Mouse (Mus musculus): ENCODE measurements around the gene Srebf2. TPM values are rescaled to one million over a fixed set of nuclear protein-coding genes. Genes with fewer than 3 reads are reported as not detected.
A peak's percentile ranks its signal among the peaks of the same experiment; 100 is the strongest.

The Srebf2 gene
- polyA plus RNA-seq, 1 experiment from 2014 or later = 110 TPM

- H3K4me2 ChIP-seq = peak overlapping the region; percentile 28
- H3K9me3 ChIP-seq (replicated peaks) = peaks cover 15% of the 10 kb centered on the region
- peak overlapping the region; percentile 55 for H3K27ac ChIP-seq (ENCODE audit: poor library complexity, severe bottlenecking)
- H3K4me3 ChIP-seq = no peak overlapping the region
- H3K4me1 ChIP-seq (replicated peaks) = peaks cover 60% of the 10 kb centered on the region
- peaks cover 83% of the 10 kb centered on the region for H3K36me3 ChIP-seq
- WGBS = 16% methylated on average over 7 of the region's 7 CpGs
- peaks cover 9% of the 10 kb centered on the region; the same call in 1 of the 2 replicates for H3K27me3 ChIP-seq (replicated peaks)
- no peak overlapping the region for H3K9ac ChIP-seq
- ATAC-seq (ENCODE audit: insufficient number of reproducible peaks, low FRiP score) = peak; percentile 84
These were observed 37.2 kb downstream of the Srebf2 start for GRCm38 (mm10) chr15:82184183-82184582.

- 68% methylated on average over 10 of the region's 10 CpGs for WGBS
- Histone ChIP-seq H3K9ac (no peak overlapping the region), H3K27me3 (replicated peaks) (peaks cover 10% of the 10 kb centered on the region), H3K4me2 (0 out of 2 replicates have a peak overlapping the region, but pooled peaks have one; percentile 28), H3K4me3 (no peak overlapping the region), H3K36me3 (peaks cover 81% of the 10 kb centered on the region), H3K27ac (ENCODE audit: poor library complexity, severe bottlenecking) (peak overlapping the region; percentile 55), H3K4me1 (replicated peaks) (peaks cover 65% of the 10 kb centered on the region), H3K9me3 (replicated peaks) (peaks cover 15% of the 10 kb centered on the region)
- ATAC-seq (ENCODE audit: insufficient number of reproducible peaks, low FRiP score) = no peak
These were observed 37.7 kb downstream of the Srebf2 start for GRCm38 (mm10) chr15:82184656-82185055.

DNA sequence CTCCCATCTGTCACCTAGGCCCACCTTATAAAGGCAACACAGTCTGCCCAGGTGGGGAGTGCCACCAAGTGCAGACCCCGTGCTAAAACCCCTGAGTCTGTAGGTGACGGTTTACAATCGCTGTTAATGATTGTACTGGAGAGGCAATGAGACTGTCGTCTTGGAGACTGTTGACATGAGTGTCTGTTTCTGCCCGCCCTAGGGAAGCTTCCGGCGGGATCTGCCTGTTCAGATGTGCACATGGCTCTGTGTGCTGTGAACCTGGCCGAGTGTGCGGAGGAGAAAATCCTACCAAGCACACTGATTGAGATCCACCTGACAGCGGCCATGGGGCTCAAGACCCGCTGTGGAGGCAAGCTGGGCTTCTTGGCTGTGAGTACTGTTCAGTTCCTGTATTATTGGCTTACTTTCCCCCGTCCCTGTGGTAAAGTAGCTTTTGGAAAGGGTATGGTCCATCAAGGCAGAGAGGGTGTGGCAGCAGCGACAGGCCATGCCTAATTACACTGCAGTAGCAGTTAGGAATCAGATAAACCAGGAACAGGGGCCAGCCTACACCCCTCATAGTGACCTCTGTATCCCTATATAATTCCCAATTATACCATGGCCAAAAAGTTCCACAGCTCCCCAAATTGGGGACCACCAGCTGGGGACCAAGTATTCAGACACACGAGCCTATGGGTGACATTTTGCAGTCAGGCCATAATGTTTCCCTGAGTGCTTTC, 38.2 kb downstream of the Srebf2 start:
- peak overlapping the region; percentile 79; the same call in 1 of the 2 replicates for H3K27ac ChIP-seq (ENCODE audit: poor library complexity, severe bottlenecking)

DNA sequence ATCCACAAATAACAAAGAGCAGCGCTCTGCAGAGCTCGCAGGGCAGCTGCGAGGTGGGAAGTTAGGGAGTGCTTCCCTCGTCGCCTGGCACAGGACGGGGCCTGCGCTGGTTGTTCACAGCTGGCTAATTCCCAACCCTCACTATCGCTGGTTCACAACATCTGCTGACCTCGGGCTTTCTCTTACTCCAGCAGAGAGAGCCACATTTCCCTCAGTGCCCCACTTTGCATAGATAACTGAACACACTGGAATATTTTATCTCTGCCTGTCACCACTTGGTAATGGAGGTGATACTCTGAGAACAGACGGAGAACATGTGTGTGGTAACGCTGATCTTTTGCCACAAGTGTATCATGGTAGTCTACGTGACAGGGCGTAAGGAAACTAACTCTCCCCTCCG, 39.1 kb downstream of the Srebf2 start:
- H3K4me2 ChIP-seq = peak overlapping the region; percentile 8

More for the DNA sequence above, 38.2 kb downstream of the Srebf2 start:
- H3K27me3 ChIP-seq (replicated peaks) = peaks cover 14% of the 10 kb centered on the region
- H3K4me3 ChIP-seq = no peak overlapping the region
- H3K9me3 ChIP-seq (replicated peaks) = peaks cover 11% of the 10 kb centered on the region
- peaks cover 75% of the 10 kb centered on the region for H3K36me3 ChIP-seq
- no peak for ATAC-seq (ENCODE audit: insufficient number of reproducible peaks, low FRiP score)
- no peak overlapping the region for H3K9ac ChIP-seq
- 79% methylated on average over 14 of the region's 14 CpGs for WGBS
- peak overlapping the region; percentile 8; the same call in 1 of the 2 replicates for H3K4me2 ChIP-seq
- H3K4me1 ChIP-seq (replicated peaks) = peaks cover 66% of the 10 kb centered on the region

GRCm38 (mm10) chr15:82186931-82187330, 40.0 kb downstream of the Srebf2 start:
- H3K36me3 ChIP-seq = peaks cover 75% of the 10 kb centered on the region
- WGBS = 61% methylated on average over 5 of the region's 5 CpGs

More for the DNA sequence above, 39.1 kb downstream of the Srebf2 start:
- H3K9me3 ChIP-seq (replicated peaks) = peaks cover 10% of the 10 kb centered on the region
- WGBS = 6% methylated on average over 14 of the region's 14 CpGs
- peaks cover 58% of the 10 kb centered on the region for H3K4me1 ChIP-seq (replicated peaks)
- H3K27ac ChIP-seq (ENCODE audit: poor library complexity, severe bottlenecking) = peak overlapping the region; percentile 79
- no peak overlapping the region for H3K4me3 ChIP-seq
- H3K36me3 ChIP-seq = peaks cover 75% of the 10 kb centered on the region
- peak; percentile 52 for ATAC-seq (ENCODE audit: insufficient number of reproducible peaks, low FRiP score)
- peaks cover 16% of the 10 kb centered on the region for H3K27me3 ChIP-seq (replicated peaks)
- no peak overlapping the region for H3K9ac ChIP-seq

GRCm38 (mm10) chr15:82187401-82187800, 40.4 kb downstream of the Srebf2 start:
- H3K4me2 ChIP-seq = no peak overlapping the region
- no peak for ATAC-seq (ENCODE audit: insufficient number of reproducible peaks, low FRiP score)

More at GRCm38 (mm10) chr15:82186931-82187330, 40.0 kb downstream of the Srebf2 start:
- peak overlapping the region; percentile 79 for H3K27ac ChIP-seq (ENCODE audit: poor library complexity, severe bottlenecking)
- peaks cover 9% of the 10 kb centered on the region for H3K9me3 ChIP-seq (replicated peaks)
- H3K4me2 ChIP-seq = peak overlapping the region; percentile 8; the same call in 1 of the 2 replicates
- no peak overlapping the region for H3K9ac ChIP-seq
- no peak overlapping the region for H3K4me3 ChIP-seq
- peaks cover 54% of the 10 kb centered on the region for H3K4me1 ChIP-seq (replicated peaks)
- ATAC-seq (ENCODE audit: insufficient number of reproducible peaks, low FRiP score) = no peak
- peaks cover 21% of the 10 kb centered on the region for H3K27me3 ChIP-seq (replicated peaks)

DNA sequence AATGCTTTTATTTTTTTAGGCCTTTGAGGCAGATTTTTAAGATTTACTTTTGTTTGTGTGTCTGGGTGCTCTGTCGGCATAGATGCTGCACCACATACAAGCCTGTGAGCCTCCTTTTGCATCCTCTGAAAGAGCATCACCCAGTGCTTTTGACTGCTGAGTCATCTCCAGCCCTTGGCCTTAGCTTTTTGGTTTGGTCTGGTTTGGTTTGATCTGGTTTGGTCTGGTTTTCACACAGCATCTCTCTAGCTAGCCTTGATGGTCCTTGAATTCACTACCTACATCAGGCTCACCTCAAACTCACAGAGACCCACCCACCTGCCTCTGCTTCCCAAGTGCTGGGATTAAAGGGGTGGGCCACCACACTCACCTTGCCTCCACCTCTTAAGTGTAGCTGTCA, 40.9 kb downstream of the Srebf2 start:
- Histone ChIP-seq H3K9me3 (replicated peaks) (0 out of 2 replicates have a peak, but pooled peaks cover 3% of the 10 kb centered on the region), H3K9ac (no peak overlapping the region), H3K27me3 (replicated peaks) (peaks cover 22% of the 10 kb centered on the region), H3K4me1 (replicated peaks) (peaks cover 62% of the 10 kb centered on the region), H3K36me3 (peaks cover 75% of the 10 kb centered on the region), H3K4me2 (no peak overlapping the region), H3K27ac (ENCODE audit: poor library complexity, severe bottlenecking) (no peak overlapping the region), H3K4me3 (no peak overlapping the region)
- ATAC-seq (ENCODE audit: insufficient number of reproducible peaks, low FRiP score) = no peak
- 96% methylated on average over 1 of the region's 1 CpGs for WGBS

More at GRCm38 (mm10) chr15:82187401-82187800, 40.4 kb downstream of the Srebf2 start:
- H3K9ac ChIP-seq = no peak overlapping the region
- peaks cover 22% of the 10 kb centered on the region for H3K27me3 ChIP-seq (replicated peaks)
- H3K4me3 ChIP-seq = no peak overlapping the region
- no peak overlapping the region for H3K27ac ChIP-seq (ENCODE audit: poor library complexity, severe bottlenecking)
- 82% methylated on average over 4 of the region's 4 CpGs for WGBS
- peaks cover 4% of the 10 kb centered on the region; the same call in 1 of the 2 replicates for H3K9me3 ChIP-seq (replicated peaks)
- peaks cover 57% of the 10 kb centered on the region for H3K4me1 ChIP-seq (replicated peaks)
- H3K36me3 ChIP-seq = peaks cover 75% of the 10 kb centered on the region

GRCm38 (mm10) chr15:82188481-82189240, 41.7 kb downstream of the Srebf2 start:
- Histone ChIP-seq H3K4me1 (replicated peaks) (peaks cover 59% of the 10 kb centered on the region), H3K4me3 (no peak overlapping the region), H3K9me3 (replicated peaks) (0 out of 2 replicates have a peak, but pooled peaks cover 3% of the 10 kb centered on the region), H3K27me3 (replicated peaks) (peaks cover 19% of the 10 kb centered on the region), H3K4me2 (no peak overlapping the region), H3K36me3 (peaks cover 75% of the 10 kb centered on the region), H3K9ac (no peak overlapping the region), H3K27ac (ENCODE audit: poor library complexity, severe bottlenecking) (no peak overlapping the region)
- WGBS = 95% methylated on average over 10 of the region's 10 CpGs
- no peak for ATAC-seq (ENCODE audit: insufficient number of reproducible peaks, low FRiP score)

- WGBS = 61% methylated on average over 8 of the region's 8 CpGs
- no peak for ATAC-seq (ENCODE audit: insufficient number of reproducible peaks, low FRiP score)
- Histone ChIP-seq H3K27ac (ENCODE audit: poor library complexity, severe bottlenecking) (no peak overlapping the region), H3K9ac (no peak overlapping the region), H3K36me3 (peaks cover 85% of the 10 kb centered on the region), H3K27me3 (replicated peaks) (peaks cover 16% of the 10 kb centered on the region), H3K9me3 (replicated peaks) (no peaks in the 10 kb centered on the region), H3K4me1 (replicated peaks) (peaks cover 22% of the 10 kb centered on the region), H3K4me2 (no peak overlapping the region), H3K4me3 (no peak overlapping the region)
These were observed 45.6 kb downstream of the Srebf2 start for GRCm38 (mm10) chr15:82192617-82193016.

DNA sequence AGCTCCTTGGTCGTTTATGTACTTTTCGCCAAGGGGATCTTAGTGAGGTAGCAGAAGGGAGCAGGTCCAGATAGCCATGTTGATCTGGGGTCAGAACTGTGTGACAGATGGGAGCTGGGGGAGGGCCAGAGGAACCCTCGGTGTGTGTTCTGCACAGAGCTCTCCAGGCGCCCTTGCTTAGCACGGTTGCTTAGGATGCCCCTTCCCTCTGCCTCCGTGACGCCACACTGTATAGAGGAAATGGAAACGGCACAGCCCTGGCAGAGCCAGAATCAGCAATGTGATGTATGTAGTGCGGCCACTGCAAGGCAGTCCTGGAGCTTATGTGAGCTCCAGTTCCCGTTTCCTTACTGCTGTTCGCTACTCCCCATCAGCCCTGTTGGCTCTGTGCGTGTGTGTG, 49.3 kb downstream of the Srebf2 start:
- peaks cover 7% of the 10 kb centered on the region; the same call in 1 of the 2 replicates for H3K27me3 ChIP-seq (replicated peaks)
- ATAC-seq (ENCODE audit: insufficient number of reproducible peaks, low FRiP score) = no peak
- no peak overlapping the region for H3K4me3 ChIP-seq
- H3K36me3 ChIP-seq = peaks cover 97% of the 10 kb centered on the region
- no peak overlapping the region for H3K4me2 ChIP-seq
- no peak overlapping the region for H3K9ac ChIP-seq
- H3K9me3 ChIP-seq (replicated peaks) = no peaks in the 10 kb centered on the region
- WGBS = 90% methylated on average over 12 of the region's 12 CpGs
- no peak overlapping the region for H3K27ac ChIP-seq (ENCODE audit: poor library complexity, severe bottlenecking)
- peaks cover 13% of the 10 kb centered on the region for H3K4me1 ChIP-seq (replicated peaks)

- H3K4me2 ChIP-seq = no peak overlapping the region
- H3K27ac ChIP-seq (ENCODE audit: poor library complexity, severe bottlenecking) = no peak overlapping the region
- no peak for ATAC-seq (ENCODE audit: insufficient number of reproducible peaks, low FRiP score)
- no peak overlapping the region for H3K9ac ChIP-seq
- H3K9me3 ChIP-seq (replicated peaks) = no peaks in the 10 kb centered on the region
- 90% methylated on average over 10 of the region's 10 CpGs for WGBS
- peaks cover 98% of the 10 kb centered on the region for H3K36me3 ChIP-seq
- no peaks in the 10 kb centered on the region for H3K27me3 ChIP-seq (replicated peaks)
- H3K4me1 ChIP-seq (replicated peaks) = peaks cover 10% of the 10 kb centered on the region
- no peak overlapping the region for H3K4me3 ChIP-seq
These were observed 50.3 kb downstream of the Srebf2 start for GRCm38 (mm10) chr15:82197246-82197750.

Measured in heart, embryonic 12.5 days (tissue).